Mouse (Mus musculus) stomach, embryonic 14.5 days (tissue): ENCODE data around the gene Galnt10. TPM values are rescaled to one million over a fixed set of nuclear protein-coding genes. Genes with fewer than 3 reads are reported as not detected.

Source experiments
- ATAC-seq: fragments of 200-750 bp; cut with Nextera tagmentation; 2 replicates; pipeline ENCODE4 v1.8.0; 2017; ENCODE audit warnings: low read depth, moderate TSS enrichment; ENCODE audit not compliant: insufficient number of reproducible peaks, insufficient read depth, low FRiP score
- H3K27ac ChIP-seq: fragments of 300-500 bp; sonication (generic); 2 replicates; pipeline ENCODE4 v1.5.1; 2014; ENCODE audit warnings: mild to moderate bottlenecking, low read length, moderate library complexity, mixed read lengths
- H3K27me3 ChIP-seq: fragments of 300-500 bp; sonication (generic); 2 replicates; pipeline ENCODE4 v1.6.1; 2014; ENCODE audit warnings: low read length, control low read depth, mixed read lengths; ENCODE audit not compliant: control insufficient read depth, insufficient read depth
- H3K36me3 ChIP-seq: fragments of 300-500 bp; sonication (generic); 2 replicates; pipeline ENCODE4 v1.6.1; 2014; ENCODE audit warnings: mild to moderate bottlenecking, control low read depth, low read length, moderate library complexity, mixed read lengths; ENCODE audit not compliant: control insufficient read depth, insufficient read depth
- H3K4me1 ChIP-seq: fragments of 300-500 bp; sonication (generic); 2 replicates; pipeline ENCODE4 v1.6.1; 2014; ENCODE audit warnings: low read length, control low read depth, mixed read lengths; ENCODE audit not compliant: control insufficient read depth, insufficient read depth
- H3K4me2 ChIP-seq: fragments of 300-500 bp; sonication (generic); replicated peaks from 2 replicates; pipeline ENCODE4 v1.6.1; 2014; ENCODE audit warnings: low read depth, low read length, control low read depth
- H3K4me3 ChIP-seq: fragments of 300-500 bp; sonication (generic); 2 replicates; pipeline ENCODE4 v1.5.1; 2014; ENCODE audit warnings: low read depth, low read length, control low read depth
- H3K9ac ChIP-seq: fragments of 300-500 bp; sonication (generic); replicated peaks from 2 replicates; pipeline ENCODE4 v1.6.1; 2014; ENCODE audit warnings: low read depth, mild to moderate bottlenecking, control low read depth, low read length, moderate library complexity, mixed read lengths
- H3K9me3 ChIP-seq: fragments of 300-500 bp; sonication (generic); 2 replicates; pipeline ENCODE4 v1.6.1; 2016; ENCODE audit warnings: low read depth, low read length, control low read depth; ENCODE audit not compliant: control insufficient read depth
- WGBS: fragments of 180-500 bp; shearing (Covaris S2); extraction: QIAGEN DNeasy Blood & Tissue Kit; methylation state at CpG from one replicate; pipeline ENCODE4 v1.1.7; 2014; 5-methylcytosine and 5-hydroxymethylcytosine counted together
- polyA plus RNA-seq: library from polyadenylated mRNA; unstranded; fragments of >200 nt; fragmentation: Nextera tagmentation; extraction: Ambion mirVana; gene quantifications from 2 replicates; pipeline ENCODE4 v1.2.1, GENCODE M21; 2014

Gene Galnt10
- polyA plus RNA-seq, 1 experiment from 2014 or later: 8.4 TPM

DNA sequence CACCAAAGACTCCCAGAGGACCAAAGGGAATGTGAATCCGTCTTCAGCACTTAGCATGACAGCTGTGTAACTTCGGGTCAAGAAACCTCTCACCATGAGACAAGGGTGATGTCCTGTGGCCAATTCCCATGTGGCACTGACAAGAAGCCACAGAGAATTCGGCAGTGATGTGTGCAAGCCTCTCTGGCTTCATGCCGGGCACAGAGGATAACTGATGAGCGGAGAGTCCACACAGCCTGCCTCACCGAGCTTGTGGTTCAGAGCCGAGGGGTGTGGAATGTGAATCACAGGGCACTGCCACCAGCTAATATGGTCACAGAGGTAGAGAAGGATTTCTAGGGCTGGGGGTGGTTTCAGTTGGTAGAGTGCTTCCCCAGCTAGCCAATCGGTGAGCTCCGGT lies 113.4 kb downstream of the Galnt10 start:
- H3K27me3 ChIP-seq: no peaks in the 10 kb centered on the region
- no peak for ATAC-seq
- H3K4me2 ChIP-seq: no peak overlapping the region
- H3K9me3 ChIP-seq: no peaks in the 10 kb centered on the region
- no peak overlapping the region for H3K27ac ChIP-seq
- no peak overlapping the region for H3K9ac ChIP-seq
- no peaks in the 10 kb centered on the region for H3K4me1 ChIP-seq
- no peak overlapping the region for H3K4me3 ChIP-seq
- H3K36me3 ChIP-seq: no peaks in the 10 kb centered on the region
- WGBS: 69% methylated on average over 9 of the region's 9 CpGs

DNA sequence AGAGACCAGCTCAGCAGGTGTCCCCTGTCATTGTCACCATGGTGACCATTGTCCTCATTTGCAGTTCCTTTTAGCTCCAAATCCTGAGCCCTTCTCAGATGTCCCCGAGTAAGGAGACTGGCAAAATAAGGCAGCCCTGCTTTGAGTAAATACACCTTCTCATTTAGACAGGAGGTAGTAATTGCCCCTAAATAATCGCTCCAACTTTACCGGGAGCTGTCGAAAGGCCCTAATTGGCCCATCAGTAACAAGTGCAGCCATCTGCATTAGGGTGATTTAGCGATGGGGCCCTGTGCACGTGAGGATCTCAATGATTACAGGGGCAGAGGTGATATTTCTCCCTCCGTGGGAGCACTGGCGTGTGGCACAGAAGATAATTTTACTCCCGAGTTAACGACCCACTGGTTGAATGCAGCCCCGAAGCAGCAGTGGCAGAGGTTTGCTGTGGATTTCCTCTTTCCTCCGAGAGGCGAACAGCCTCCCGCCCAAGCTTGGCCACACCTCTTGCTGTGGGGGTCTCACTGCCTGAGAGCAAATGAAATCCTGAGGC lies 115.3 kb downstream of the Galnt10 start:
- no peak for ATAC-seq

DNA sequence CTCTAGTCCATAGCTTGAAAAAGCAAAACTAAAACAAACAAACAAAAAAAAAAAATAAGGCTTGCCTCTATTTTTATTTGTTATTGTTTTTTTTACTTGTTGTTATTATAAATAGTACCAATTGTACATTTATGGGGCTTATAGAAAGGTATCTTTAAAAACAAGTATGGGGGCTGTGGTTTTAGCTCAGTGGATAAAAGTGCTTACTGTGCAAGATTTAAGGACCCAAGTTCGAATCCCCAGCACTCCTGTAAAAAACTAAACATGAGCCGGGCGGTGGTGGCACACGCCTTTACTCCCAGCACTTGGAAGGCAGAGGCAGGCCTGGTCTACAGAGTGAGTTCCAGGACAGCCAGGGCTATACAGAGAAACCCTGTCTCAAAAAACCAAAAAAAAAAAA lies 116.1 kb downstream of the Galnt10 start:
- 98% methylated on average over 4 of the region's 4 CpGs for WGBS
- no peaks in the 10 kb centered on the region for H3K4me1 ChIP-seq
- H3K36me3 ChIP-seq: no peaks in the 10 kb centered on the region; the same call in 1 of the 2 replicates
- no peak overlapping the region for H3K4me3 ChIP-seq
- no peak overlapping the region for H3K9ac ChIP-seq
- H3K27me3 ChIP-seq: no peaks in the 10 kb centered on the region
- H3K9me3 ChIP-seq: no peaks in the 10 kb centered on the region
- H3K27ac ChIP-seq: no peak overlapping the region
- no peak for ATAC-seq
- no peak overlapping the region for H3K4me2 ChIP-seq

More for the DNA sequence above, 115.3 kb downstream of the Galnt10 start:
- Histone ChIP-seq H3K36me3 (no peaks in the 10 kb centered on the region; the same call in 1 of the 2 replicates), H3K9me3 (no peaks in the 10 kb centered on the region), H3K4me3 (no peak overlapping the region), H3K27me3 (no peaks in the 10 kb centered on the region), H3K27ac (no peak overlapping the region), H3K9ac (no peak overlapping the region), H3K4me2 (no peak overlapping the region), H3K4me1 (no peaks in the 10 kb centered on the region)
- WGBS: 21% methylated on average over 14 of the region's 14 CpGs

DNA sequence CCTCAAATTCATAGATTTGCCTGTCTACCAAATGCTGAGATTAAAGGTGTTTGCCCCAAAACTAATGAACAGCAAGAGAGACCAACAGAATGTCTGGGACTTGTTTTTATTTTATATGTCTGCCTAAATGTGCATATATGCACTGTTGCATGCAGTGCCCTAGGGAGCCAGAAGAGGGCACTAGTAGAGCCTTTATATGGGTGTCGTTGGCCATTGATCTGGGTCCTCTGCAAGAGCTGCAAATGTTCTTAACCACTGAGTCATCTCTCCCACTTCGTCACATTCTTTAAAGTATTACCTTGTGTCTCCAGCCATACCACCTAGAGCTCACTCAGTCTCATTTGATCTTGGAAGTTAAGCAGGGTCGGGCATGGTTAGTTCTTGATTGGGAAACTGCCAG lies 118.9 kb downstream of the Galnt10 start:
- Histone ChIP-seq H3K4me3 (no peak overlapping the region), H3K36me3 (no peaks in the 10 kb centered on the region; the same call in 1 of the 2 replicates), H3K9ac (no peak overlapping the region), H3K27me3 (no peaks in the 10 kb centered on the region), H3K4me1 (no peaks in the 10 kb centered on the region), H3K4me2 (no peak overlapping the region), H3K9me3 (no peaks in the 10 kb centered on the region), H3K27ac (no peak overlapping the region)
- 84% methylated on average over 3 of the region's 3 CpGs for WGBS
- ATAC-seq: no peak

DNA sequence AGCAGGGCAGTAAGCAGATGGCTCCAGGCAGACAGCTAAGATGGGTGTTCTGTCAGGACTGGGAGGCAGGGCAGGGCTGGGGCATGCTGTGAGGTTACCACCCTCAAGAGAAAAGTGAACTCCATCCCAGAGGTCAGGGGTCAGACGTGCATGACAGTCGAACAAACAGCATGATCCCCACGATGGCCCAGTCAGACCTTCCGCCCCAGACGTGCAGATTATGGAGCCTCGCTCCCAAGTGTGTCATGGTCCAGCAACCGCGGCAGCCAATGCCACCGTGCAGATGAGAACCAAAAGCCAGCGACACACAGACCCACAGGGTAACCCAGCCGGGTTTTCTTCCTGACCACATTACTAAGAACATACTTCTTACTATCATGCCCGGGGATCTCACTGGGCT lies 121.4 kb downstream of the Galnt10 start:
- no peak overlapping the region for H3K27ac ChIP-seq
- no peaks in the 10 kb centered on the region for H3K9me3 ChIP-seq
- H3K36me3 ChIP-seq: peaks cover 6% of the 10 kb centered on the region; the same call in 1 of the 2 replicates
- ATAC-seq: no peak
- H3K4me2 ChIP-seq: no peak overlapping the region
- no peaks in the 10 kb centered on the region for H3K4me1 ChIP-seq
- no peak overlapping the region for H3K4me3 ChIP-seq
- H3K27me3 ChIP-seq: no peaks in the 10 kb centered on the region
- 49% methylated on average over 12 of the region's 12 CpGs for WGBS
- H3K9ac ChIP-seq: no peak overlapping the region

DNA sequence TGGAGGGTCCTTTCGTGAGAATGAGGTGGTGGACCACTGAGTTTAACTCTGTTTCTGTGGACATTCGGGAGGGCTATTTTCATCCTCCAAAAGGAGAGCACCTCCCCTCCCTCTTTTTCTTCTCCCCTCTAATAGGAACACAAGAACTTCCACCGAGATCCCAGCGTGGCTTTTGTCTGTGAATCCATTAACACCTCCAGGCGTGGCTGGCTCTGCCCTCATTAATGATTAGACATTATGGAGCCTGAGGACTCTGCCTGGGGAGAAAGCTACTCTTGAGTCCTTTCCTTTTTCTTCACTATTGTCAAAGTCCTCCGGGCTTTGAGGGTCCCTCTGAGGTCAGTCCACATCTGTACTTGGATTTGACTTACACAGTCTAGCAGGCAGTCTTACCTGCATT lies 121.9 kb downstream of the Galnt10 start:
- Histone ChIP-seq H3K4me3 (no peak overlapping the region), H3K9me3 (no peaks in the 10 kb centered on the region), H3K27me3 (no peaks in the 10 kb centered on the region), H3K9ac (no peak overlapping the region), H3K4me2 (no peak overlapping the region), H3K36me3 (peaks cover 6% of the 10 kb centered on the region; the same call in 1 of the 2 replicates), H3K4me1 (no peaks in the 10 kb centered on the region), H3K27ac (no peak overlapping the region)
- WGBS: 49% methylated on average over 6 of the region's 6 CpGs
- no peak for ATAC-seq

DNA sequence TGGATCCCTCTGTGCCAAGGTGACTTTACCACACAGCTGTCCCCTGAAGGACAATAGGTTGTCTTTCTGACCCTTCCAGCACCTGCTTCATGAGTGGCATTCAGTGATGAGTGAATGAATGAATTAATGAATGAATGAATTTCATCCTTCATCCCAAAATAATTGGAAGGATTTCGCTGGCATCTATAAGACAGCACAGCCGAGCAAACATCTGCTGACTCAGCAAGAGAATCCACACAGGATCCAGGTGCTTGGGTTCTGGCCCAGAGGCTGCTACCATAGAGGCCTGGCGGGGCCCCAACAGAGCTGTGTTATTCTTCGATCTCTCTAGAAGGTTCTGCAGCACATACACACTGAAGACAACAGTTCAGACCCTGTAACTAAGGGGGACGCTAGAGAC lies 125.5 kb downstream of the Galnt10 start:
- H3K4me1 ChIP-seq: no peaks in the 10 kb centered on the region
- no peaks in the 10 kb centered on the region for H3K27me3 ChIP-seq
- ATAC-seq: no peak
- 84% methylated on average over 5 of the region's 5 CpGs for WGBS
- H3K27ac ChIP-seq: no peak overlapping the region
- peaks cover 6% of the 10 kb centered on the region; the same call in 1 of the 2 replicates for H3K36me3 ChIP-seq
- H3K9ac ChIP-seq: no peak overlapping the region
- no peaks in the 10 kb centered on the region for H3K9me3 ChIP-seq
- H3K4me3 ChIP-seq: no peak overlapping the region
- H3K4me2 ChIP-seq: no peak overlapping the region

DNA sequence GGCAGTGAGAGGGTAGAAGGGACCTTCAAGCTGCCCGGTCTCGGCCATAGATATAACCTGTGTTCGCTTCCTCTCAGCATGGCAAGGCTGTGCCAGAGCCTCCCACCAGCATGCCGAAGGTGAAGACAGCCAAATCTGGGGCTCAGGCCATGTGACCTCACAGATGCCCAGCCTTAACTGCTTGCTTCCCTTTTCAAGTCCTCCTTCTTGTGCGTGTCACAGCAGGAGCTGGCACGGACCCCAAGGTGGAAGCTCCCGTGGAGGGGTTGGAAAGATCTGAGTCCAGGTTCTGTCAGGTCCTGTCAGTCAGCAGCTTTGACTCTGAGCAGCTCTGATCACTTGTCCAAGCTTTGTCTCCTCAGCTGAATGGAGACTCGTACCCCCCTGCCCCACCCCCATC lies 126.4 kb downstream of the Galnt10 start:
- no peak for ATAC-seq
- H3K9ac ChIP-seq: no peak overlapping the region
- H3K27me3 ChIP-seq: no peaks in the 10 kb centered on the region
- H3K27ac ChIP-seq: no peak overlapping the region
- H3K4me2 ChIP-seq: no peak overlapping the region
- WGBS: 85% methylated on average over 8 of the region's 8 CpGs
- H3K9me3 ChIP-seq: no peaks in the 10 kb centered on the region
- no peak overlapping the region for H3K4me3 ChIP-seq
- no peaks in the 10 kb centered on the region for H3K4me1 ChIP-seq
- peaks cover 6% of the 10 kb centered on the region; the same call in 1 of the 2 replicates for H3K36me3 ChIP-seq

DNA sequence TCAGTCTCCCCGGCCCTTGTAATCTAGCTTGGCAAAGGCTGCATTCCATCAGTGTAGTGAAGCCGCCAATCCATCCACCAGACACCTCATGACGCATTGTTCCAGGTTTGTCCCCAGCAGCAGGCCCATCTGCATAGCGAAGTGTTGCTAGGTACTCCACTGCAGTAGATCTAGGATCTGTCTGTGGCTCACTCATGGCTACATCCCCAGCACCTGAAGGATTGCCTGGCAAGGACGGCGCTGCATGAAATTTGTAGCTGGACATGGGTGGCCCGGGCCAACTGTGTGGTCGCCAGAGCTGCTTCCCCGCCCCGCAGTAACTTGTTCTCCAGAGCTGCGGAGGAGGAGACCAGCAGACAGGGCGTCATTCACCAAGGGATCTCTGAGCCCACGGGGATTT lies 128.2 kb downstream of the Galnt10 start:
- Histone ChIP-seq H3K4me3 (no peak overlapping the region), H3K9ac (no peak overlapping the region), H3K36me3 (peaks cover 6% of the 10 kb centered on the region; the same call in 1 of the 2 replicates), H3K9me3 (no peaks in the 10 kb centered on the region), H3K27me3 (no peaks in the 10 kb centered on the region), H3K4me2 (no peak overlapping the region), H3K4me1 (no peaks in the 10 kb centered on the region), H3K27ac (no peak overlapping the region)
- 37% methylated on average over 13 of the region's 13 CpGs for WGBS
- ATAC-seq: no peak
